Mouse (Mus musculus) embryonic fibroblast, embryonic 13.5 days (primary cell): ENCODE results near the gene Pigw. TPM values are rescaled to one million over a fixed set of nuclear protein-coding genes. Genes with fewer than 3 reads are reported as not detected.
"Not testable (repeated sequence)": the region's sequence is repeated elsewhere in the genome, so short reads cannot be mapped to it uniquely, and the experiment has no call there.

Experiments
- H3K27ac ChIP-seq: 2 replicates; pipeline ENCODE4 v1.5.1; 2012; ENCODE audit warnings: low read length, control low read depth, inconsistent platforms; ENCODE audit not compliant: insufficient read depth
- H3K4me1 ChIP-seq: 2 replicates; pipeline ENCODE4 v1.6.1; 2011; ENCODE audit warnings: low read length; ENCODE audit not compliant: control insufficient read depth, insufficient read depth
- H3K4me3 ChIP-seq: 2 replicates; pipeline ENCODE4 v1.5.1; 2011; ENCODE audit warnings: mild to moderate bottlenecking, control low read depth, low read length; ENCODE audit not compliant: insufficient read depth
- CTCF ChIP-seq: IDR thresholded peaks from 2 replicates; pipeline ENCODE4 v1.5.1; 2011; ENCODE audit warnings: mild to moderate bottlenecking, control low read depth, low read length, moderate library complexity, borderline replicate concordance; ENCODE audit not compliant: insufficient read depth
- POLR2A ChIP-seq: IDR thresholded peaks from 2 replicates; pipeline ENCODE4 v1.6.1; 2011; ENCODE audit warnings: low read depth, mild to moderate bottlenecking, control low read depth, low read length, moderate library complexity
- polyA plus RNA-seq: library from polyadenylated mRNA; stranded (reverse); fragments of >200 nt; gene quantifications from 2 replicates; pipeline ENCODE4 v1.2.4, GENCODE M21; 2011; ENCODE audit warnings: low read depth; ENCODE audit not compliant: missing spikeins, insufficient read length

Pigw gene
- polyA plus RNA-seq, 1 experiment, result 5.4 TPM

DNA sequence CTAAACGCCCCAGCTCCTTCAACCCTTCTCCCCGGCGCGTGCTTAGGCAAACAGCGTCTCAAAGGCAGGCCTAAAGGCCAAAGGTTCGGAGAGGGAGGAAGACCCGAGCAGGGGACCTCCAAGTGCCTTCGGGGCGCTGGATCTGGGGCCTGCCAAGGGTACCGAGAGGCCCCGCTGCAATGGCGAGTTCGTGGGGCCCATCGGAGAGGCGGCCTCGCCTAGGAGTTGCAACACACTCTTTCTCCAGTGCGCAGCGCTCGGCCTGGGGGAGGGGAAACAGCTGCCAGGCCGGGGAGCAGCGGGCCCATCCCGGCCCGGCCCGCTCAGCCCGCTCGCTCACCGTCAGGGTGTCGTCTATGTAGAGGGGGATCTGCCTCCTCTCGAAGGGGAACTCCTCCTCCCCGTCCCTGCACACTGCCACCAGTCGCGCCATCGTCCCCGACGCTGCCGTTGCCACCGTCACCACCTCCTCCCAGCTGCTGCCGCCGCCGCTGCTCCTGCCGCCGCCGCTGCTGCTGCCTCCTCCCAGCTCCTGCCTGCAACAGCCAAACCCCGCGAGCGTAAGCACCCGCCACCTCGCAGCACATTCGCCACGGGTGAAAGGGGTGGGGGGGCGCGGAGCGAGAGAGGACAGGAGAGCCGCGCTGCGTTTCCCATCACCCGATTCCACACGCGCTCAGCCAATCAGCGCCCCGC is 10.4 kb downstream of the Pigw start:
- no peak for TF ChIP-seq CTCF
- TF ChIP-seq POLR2A, result peak; percentile 90
- Histone ChIP-seq H3K27ac (peak overlapping the region; percentile 86), H3K4me1 (peaks cover 5% of the 10 kb centered on the region), H3K4me3 (peak overlapping the region; percentile 99)

DNA sequence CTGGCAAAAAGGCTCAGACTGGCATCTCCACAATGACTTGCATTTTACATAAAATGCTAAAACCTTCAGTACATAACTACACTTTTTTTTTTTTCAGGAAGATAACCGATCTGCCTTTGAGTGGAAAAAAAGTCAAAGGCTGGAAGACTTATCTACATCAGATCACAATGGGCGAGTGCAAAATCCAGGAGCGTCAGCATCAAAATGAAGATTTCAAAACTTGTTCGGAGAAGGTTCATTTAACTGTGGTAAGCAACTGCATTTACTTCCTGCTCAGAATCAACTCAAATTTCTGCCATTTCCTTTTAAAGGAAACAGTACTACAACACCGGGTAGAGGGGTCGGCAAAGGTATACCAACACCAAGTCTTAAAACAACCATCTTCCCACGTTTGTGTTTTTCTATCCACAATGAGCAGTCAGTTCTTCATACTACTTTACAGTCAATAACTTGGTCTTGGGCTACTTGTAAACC is 11.3 kb downstream of the Pigw start:
- H3K27ac ChIP-seq, result peak overlapping the region; percentile 86
- TF ChIP-seq CTCF (no peak), POLR2A (no peak)

DNA sequence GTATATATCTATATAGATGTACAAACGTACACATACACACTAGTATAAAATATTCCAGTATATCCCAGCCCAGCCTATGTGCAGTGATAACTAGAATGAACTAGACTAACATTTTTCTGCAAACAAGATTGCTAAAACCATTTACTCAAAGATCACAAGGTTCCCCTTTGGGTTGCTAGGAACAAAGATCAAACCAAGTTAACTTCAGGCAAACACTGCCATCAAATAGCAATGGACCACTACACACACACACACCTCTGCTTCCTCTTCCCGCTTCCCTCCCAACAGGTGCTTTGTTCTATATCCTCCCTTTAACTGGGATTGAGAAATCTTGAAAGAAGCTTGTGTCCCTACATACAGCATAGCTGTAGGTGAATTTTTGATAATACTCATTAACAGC is 12.5 kb downstream of the Pigw start:
- Histone ChIP-seq H3K4me3 (0 out of 2 replicates have a peak overlapping the region, but pooled peaks have one; percentile 29), H3K27ac (no peak overlapping the region), H3K4me1 (peaks cover 5% of the 10 kb centered on the region)
- TF ChIP-seq POLR2A (no peak), CTCF (no peak)

More for the DNA sequence above, 11.3 kb downstream of the Pigw start:
- H3K4me3 ChIP-seq, result peak overlapping the region; percentile 99
- peaks cover 5% of the 10 kb centered on the region for H3K4me1 ChIP-seq

DNA sequence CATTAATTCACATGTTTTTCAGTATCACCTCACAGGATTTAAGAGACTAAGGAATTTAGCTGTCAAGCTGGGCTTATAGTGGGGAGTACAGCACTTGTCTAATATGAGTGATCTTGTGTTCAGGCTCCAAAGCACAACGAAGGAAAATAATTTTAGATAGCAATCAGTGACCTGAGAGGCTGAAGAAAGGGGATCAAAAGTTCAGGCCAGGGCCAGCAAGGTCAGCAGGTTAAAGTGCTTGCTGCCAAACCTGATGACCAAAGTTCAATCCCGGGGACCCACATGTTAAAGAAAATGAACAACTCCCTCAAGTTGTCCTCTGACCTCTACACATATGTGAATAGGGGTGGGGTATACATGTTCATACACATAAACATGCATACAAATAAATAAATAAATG is 14.8 kb downstream of the Pigw start:
- TF ChIP-seq POLR2A (no peak), CTCF (no peak)
- Histone ChIP-seq H3K27ac (no peak overlapping the region), H3K4me1 (peaks cover 5% of the 10 kb centered on the region), H3K4me3 (no peak overlapping the region)

DNA sequence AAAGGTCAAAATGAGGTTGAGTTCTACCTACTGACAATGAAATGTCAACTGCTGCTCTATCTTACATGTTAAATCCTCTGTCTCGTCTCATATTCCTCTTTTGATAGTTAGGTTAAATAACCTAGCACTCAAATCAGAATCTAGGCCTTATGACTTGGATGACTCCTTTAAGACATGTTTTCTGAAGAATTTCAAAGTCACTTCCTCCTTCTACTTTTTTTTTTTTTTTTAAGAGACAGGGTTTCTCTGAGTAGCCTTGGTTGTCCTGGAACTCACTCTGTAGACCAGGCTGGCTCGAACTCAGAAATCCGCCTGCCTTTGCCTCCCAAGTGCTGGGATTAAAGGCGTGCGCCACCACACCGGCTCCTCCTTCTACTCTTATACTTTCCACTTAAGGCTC is 24.8 kb downstream of the Pigw start:
- TF ChIP-seq POLR2A (no peak), CTCF (no peak)
- Histone ChIP-seq H3K4me1 (no peaks in the 10 kb centered on the region), H3K27ac (no peak overlapping the region), H3K4me3 (no peak overlapping the region)

DNA sequence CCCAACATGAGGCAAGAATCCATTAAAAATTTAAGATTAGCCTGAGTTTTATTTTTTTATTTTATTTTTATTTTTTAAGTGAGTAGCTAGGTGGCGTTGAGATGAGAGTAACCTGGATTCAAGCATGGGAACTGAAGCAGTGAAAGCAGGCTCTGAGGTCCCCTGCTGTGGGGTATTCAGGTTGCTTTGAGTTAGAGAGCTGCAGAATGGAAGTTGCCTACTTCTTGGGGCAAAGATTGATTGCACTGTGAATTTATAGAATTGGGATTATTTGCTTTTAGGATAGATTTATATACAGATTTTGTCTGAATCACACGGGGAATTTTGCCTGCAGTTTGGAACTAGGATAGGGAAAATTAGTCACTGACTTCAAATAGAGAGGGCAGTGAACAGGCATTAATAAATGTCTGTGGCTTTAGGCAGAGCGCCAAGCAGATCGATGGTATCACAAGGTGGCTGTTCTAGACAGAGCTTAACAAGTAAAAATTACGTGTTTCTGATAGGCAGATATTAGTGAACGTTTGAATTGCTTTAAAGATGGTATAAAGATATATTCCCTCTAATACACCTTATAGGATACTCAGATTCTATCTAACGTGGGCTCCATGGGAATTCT is 32.5 kb downstream of the Pigw start:
- no peak overlapping the region for H3K27ac ChIP-seq
- TF ChIP-seq POLR2A, result no peak
- TF ChIP-seq CTCF, result no peak
- no peak overlapping the region for H3K4me3 ChIP-seq
- no peaks in the 10 kb centered on the region for H3K4me1 ChIP-seq

DNA sequence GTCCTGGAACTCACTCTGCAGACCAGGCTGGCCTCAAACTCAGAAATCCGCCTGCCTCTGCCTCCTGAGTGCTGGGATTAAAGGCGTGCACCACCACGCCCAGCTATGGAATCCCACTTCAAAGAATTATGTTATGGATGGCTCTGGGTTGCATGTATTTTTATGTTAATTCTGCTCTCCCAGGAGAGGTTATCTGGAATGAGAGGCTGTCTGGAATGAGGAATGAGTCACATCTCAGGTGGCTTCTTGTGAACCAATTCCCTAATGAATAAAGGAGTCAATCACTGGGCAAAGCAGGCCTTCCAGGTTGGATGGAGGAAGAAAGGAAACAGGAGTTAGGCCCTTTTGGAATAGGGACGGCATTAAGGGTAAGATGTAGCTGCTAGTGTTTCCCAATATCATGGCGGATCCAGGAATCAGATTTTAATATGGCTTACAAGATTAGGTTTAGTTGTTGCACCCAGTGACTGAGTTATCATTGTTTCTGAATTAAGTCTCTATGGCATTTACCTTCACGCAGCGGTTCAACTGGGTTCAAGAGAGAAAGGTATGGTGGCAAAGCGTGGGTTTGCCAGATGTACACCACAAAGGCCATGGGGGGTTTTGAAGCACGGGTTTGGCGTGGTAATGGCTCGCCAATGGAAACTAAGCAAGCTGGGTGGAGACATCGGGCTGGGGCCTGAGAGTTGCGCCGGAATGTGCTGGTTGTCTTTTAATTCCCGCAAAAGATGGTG is 33.2 kb downstream of the Pigw start:
- TF ChIP-seq CTCF (no peak), POLR2A (no peak)

DNA sequence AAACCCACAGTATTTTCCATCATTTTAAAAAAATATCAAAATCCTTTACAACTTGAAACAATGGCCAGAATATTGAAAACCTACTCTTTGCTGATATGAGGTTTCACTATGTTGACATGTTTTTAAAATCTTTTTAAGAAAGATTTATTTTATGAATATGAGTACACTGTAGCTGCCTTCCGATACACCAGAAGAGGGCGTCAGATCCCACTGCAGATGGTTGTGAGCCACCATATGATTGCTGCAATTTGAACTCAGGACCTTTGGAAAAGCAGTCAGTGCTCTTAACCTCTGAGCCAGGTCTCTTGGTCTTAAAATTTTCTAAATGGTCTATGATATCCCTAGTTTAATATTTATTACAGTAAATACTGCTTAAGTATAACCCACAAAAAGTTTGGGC is 40.8 kb downstream of the Pigw start:
- Histone ChIP-seq H3K4me1 (no peaks in the 10 kb centered on the region), H3K27ac (no peak overlapping the region), H3K4me3 (no peak overlapping the region)
- TF ChIP-seq CTCF (no peak), POLR2A (no peak)

More for the DNA sequence above, 33.2 kb downstream of the Pigw start:
- Histone ChIP-seq H3K4me1 (no peaks in the 10 kb centered on the region), H3K27ac (no peak overlapping the region), H3K4me3 (no peak overlapping the region)

DNA sequence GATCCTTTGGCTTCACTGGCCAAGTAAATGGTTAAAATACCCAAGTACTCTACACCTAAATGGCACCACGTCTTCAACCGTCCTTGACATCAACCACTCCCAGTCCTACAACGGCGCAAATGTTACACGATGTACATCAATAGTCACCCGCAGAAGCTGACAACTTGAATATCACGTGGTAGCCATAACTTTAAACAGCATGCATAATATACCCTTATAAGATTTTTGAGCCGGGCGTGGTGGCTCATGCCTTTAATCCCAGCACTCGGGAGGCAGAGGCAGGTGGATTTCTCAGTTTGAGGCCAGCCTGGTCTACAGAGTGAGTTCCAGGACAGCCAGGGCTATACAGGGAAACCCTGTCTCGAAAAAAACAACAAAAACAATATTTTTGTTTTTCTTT is 50.6 kb downstream of the Pigw start:
- H3K4me1 ChIP-seq, result not testable (repeated sequence)
- Histone ChIP-seq H3K4me3 (peak overlapping the region; percentile 50; the same call in 1 of the 2 replicates), H3K27ac (peak overlapping the region; percentile 74)

DNA sequence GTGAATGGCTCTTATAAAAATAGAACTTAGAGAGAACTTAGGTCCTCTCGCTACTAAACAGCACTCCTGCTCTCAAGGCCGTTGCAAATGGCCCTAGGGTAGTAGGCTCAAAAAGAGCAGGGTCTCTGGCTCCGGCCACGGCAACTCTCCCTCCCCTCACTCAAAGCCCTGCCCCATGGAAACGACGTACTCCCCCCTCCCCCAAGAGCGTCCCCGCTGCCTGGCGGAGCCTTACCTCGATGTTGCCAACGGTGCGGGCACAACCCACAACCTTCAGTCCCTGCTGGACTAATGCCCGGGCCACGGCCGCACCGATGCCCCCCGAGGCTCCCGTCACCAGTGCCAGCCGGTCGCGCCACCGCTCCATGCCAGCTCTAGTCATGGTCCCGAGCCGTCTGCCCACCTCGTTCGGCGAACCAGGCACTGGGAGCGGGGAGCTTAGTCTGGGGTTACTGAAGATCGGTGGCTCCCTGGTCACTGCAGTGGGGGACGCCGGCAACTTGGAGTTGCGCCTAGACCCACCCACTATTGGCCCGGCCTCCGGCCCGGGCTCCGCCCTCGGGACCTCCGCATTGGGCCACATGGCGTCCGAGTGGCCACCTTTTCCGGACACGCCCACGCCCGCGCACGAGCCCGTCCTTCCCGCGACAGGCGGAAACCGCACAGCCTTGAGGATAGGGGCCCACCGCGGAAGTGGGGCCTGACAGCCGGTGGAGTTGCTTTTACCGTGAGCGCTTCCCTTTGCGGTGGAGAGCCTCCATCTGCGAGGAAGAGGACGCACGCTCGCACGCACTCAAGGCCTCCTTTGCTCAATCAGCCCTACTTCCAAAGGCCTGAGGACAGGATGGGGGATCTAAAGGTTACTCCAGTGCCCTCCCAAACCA is 51.3 kb downstream of the Pigw start, which contains the start of gene Dhrs11:
TSS of gene Dhrs11 (minus strand) at position 479 of the 884 bp plus-strand sequence.
- Histone ChIP-seq H3K4me3 (peak within 1 kb of the TSS; percentile 89), H3K27ac (peak within 1 kb of the TSS; percentile 74), H3K4me1 (no peaks in the 10 kb centered on the region)
- TF ChIP-seq CTCF, result no peak
- peak; percentile 60 for TF ChIP-seq POLR2A
